In the genomic region with DNA sequence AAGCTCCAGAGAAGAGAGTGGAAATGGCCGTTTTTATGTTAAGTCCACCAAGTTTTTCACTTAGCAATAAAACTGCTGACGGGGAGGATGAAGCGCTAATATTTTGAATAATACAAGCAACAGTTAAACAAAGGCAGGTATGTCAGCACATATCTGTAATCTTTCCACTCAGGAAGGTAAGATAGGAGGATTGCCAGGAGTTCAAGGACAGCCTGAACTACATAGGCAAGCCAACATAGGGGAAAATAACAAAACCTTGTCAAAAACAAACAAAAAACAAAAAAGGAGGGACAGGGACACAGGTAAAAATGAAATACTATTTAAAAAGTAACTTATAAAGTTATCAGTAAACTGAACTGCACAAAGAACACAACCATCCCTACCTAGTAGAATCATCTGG, we compare ENCODE assay signal across 16 mouse cellular contexts.
"Had no signal": no experiment of that assay in that cellular context is flagged by ENCODE, and none has a peak within 500 bp of the region (broad histone marks: within the 10 kb centered on the region; RNA-seq: fewer than 3 reads in every experiment).

No protein-coding gene starts in this region.

- DNase-seq: retina, postnatal 1 day; right cerebral cortex, adult 18-20 months; right cerebral cortex, postnatal 14 days; right cerebral cortex, postnatal 25 days; right cerebral cortex, postnatal 4 days; spleen, adult 18-20 months; thymus, adult 18-20 months; thymus, adult 2 months; thymus, postnatal 14 days; thymus, postnatal 25 days; thymus, postnatal 36 days; thymus, postnatal 4 days had no signal

- H3K36me3 ChIP-seq: neural tube, embryonic 13.5 days; neural tube, embryonic 15.5 days; stomach, embryonic 15.5 days had no signal

- H3K4me3 ChIP-seq: neural tube, embryonic 13.5 days; neural tube, embryonic 15.5 days; stomach, embryonic 15.5 days had no signal

- H3K27ac ChIP-seq: neural tube, embryonic 13.5 days; neural tube, embryonic 15.5 days; stomach, embryonic 15.5 days; stomach, postnatal 0 days had no signal

- H3K9ac ChIP-seq: neural tube, embryonic 13.5 days; neural tube, embryonic 15.5 days; stomach, embryonic 15.5 days had no signal

- H3K27me3 ChIP-seq: neural tube, embryonic 13.5 days; neural tube, embryonic 15.5 days; stomach, embryonic 15.5 days had no signal

- H3K4me1 ChIP-seq: neural tube, embryonic 13.5 days; neural tube, embryonic 15.5 days; stomach, embryonic 15.5 days had no signal
